Mouse (Mus musculus) embryo, embryonic 10 days (tissue): ENCODE data around the gene Olfr1189.
"Not testable (repeated sequence)": the region's sequence is repeated elsewhere in the genome, so short reads cannot be mapped to it uniquely, and the experiment has no call there.

Experiments used
- DNase-seq: peaks from one replicate; pipeline ENCODE4 v3.0.0-alpha.2; 2015; ENCODE audit warnings: low spot score

Olfr1189 gene

GRCm38 (mm10) chr2:88586154-88586553, at the start of gene Olfr1189:
Gene Olfr1189, plus strand, starts transcription at chr2:88586454.
- no peak for DNase-seq

- no peak for DNase-seq
Observed at GRCm38 (mm10) chr2:88556635-88557034, 29.6 kb upstream of the Olfr1189 start, which contains the start of gene Olfr1188. Gene Olfr1188, plus strand, starts transcription at chr2:88556935.

- DNase-seq = not testable (repeated sequence)
Observed at GRCm38 (mm10) chr2:88572696-88573095, 13.6 kb upstream of the Olfr1189 start.

- not testable (repeated sequence) for DNase-seq
Observed at GRCm38 (mm10) chr2:88640242-88640641, 54.0 kb downstream of the Olfr1189 start, which contains the start of gene Olfr1191-ps1. Gene Olfr1191-ps1, plus strand, starts transcription at chr2:88640542.
